Mouse (Mus musculus): Measurements from ENCODE around the gene Pex14. TPM values are rescaled to one million over a fixed set of nuclear protein-coding genes. Genes with fewer than 3 reads are reported as not detected.
A peak's percentile ranks its signal among the peaks of the same experiment; 100 is the strongest.

The Pex14 gene
- total RNA-seq (2021), result 10 to 100 TPM; 19.4 to 20.5 TPM
- long read RNA-seq, experiment 1, transcript Pex14-201 (9 exons, 2,006 nt), result major isoform, 56 of 64 reads
- long read RNA-seq, experiment 1, partial matches to known transcripts, result 3 of 64 reads
- long read RNA-seq, experiment 1, other reads (novel, unspliced or antisense), result 5 of 64 reads
- long read RNA-seq, experiment 2, transcript Pex14-201 (9 exons, 2,006 nt), result major isoform, 59 of 67 reads
- long read RNA-seq, experiment 2, partial matches to known transcripts, result 0 of 67 reads
- long read RNA-seq, experiment 2, other reads (novel, unspliced or antisense), result 8 of 67 reads

GRCm38 (mm10) chr4:149099369-149100017 lies at the start of gene Pex14:
Pex14 (minus strand) TSS chr4:149099876.
- peak; percentile 92 for DNase-seq
- intact Hi-C loops (cut with DNase I; ENCODE audit: low total_unique reads), result no loop called here

GRCm38 (mm10) chr4:149149196-149149595 lies 49.5 kb upstream of the Pex14 start:
- DNase-seq, result no peak
- intact Hi-C loops (cut with DNase I; ENCODE audit: low total_unique reads), result loop anchor here (5.0 to 10.0 kb wide), 2 partner anchors 33 to 456 kb away; no protein-coding TSS in a partner anchor

GRCm38 (mm10) chr4:149148084-149148483 lies 48.4 kb upstream of the Pex14 start:
- DNase-seq, result no peak
- intact Hi-C loops (cut with DNase I; ENCODE audit: low total_unique reads), result loop anchor here (5.0 to 10.0 kb wide), 2 partner anchors 34 to 457 kb away; no protein-coding TSS in a partner anchor

GRCm38 (mm10) chr4:149147528-149147927 lies 47.9 kb upstream of the Pex14 start:
- no peak for DNase-seq
- intact Hi-C loops (cut with DNase I; ENCODE audit: low total_unique reads), result loop anchor here (5.0 to 10.0 kb wide), 2 partner anchors 35 to 457 kb away; no protein-coding TSS in a partner anchor

GRCm38 (mm10) chr4:149145151-149145550 lies 45.5 kb upstream of the Pex14 start:
- DNase-seq, result no peak
- intact Hi-C loops (cut with DNase I; ENCODE audit: low total_unique reads), result loop anchor here (5.0 to 10.0 kb wide), 2 partner anchors 37 to 460 kb away; no protein-coding TSS in a partner anchor

GRCm38 (mm10) chr4:149144459-149144858 lies 44.8 kb upstream of the Pex14 start:
- peak; percentile 77 for DNase-seq
- intact Hi-C loops (cut with DNase I; ENCODE audit: low total_unique reads), result loop anchor here (10.0 kb wide), 1 partner anchor 460 kb away; no protein-coding TSS in a partner anchor

- DNase-seq, result no peak
- intact Hi-C loops (cut with DNase I; ENCODE audit: low total_unique reads), result loop anchor here (10.0 kb wide), 1 partner anchor 461 kb away; no protein-coding TSS in a partner anchor
These were observed 43.9 kb upstream of the Pex14 start for GRCm38 (mm10) chr4:149143594-149143993.

GRCm38 (mm10) chr4:149138515-149138914 lies 38.8 kb upstream of the Pex14 start:
- DNase-seq, result no peak
- intact Hi-C loops (cut with DNase I; ENCODE audit: low total_unique reads), result no loop called here

- intact Hi-C loops (cut with DNase I; ENCODE audit: low total_unique reads), result no loop called here
- DNase-seq, result peak; percentile 91
These were observed 37.5 kb upstream of the Pex14 start, which contains the start of gene Cenps for GRCm38 (mm10) chr4:149136982-149137770. Cenps (minus strand) TSS chr4:149137629.

GRCm38 (mm10) chr4:149136116-149136850 lies 36.6 kb upstream of the Pex14 start:
- no peak for DNase-seq
- intact Hi-C loops (cut with DNase I; ENCODE audit: low total_unique reads), result no loop called here

GRCm38 (mm10) chr4:149133395-149133794 lies 33.7 kb upstream of the Pex14 start:
- intact Hi-C loops (cut with DNase I; ENCODE audit: low total_unique reads), result no loop called here
- no peak for DNase-seq

GRCm38 (mm10) chr4:149131789-149132565 lies 32.3 kb upstream of the Pex14 start:
- intact Hi-C loops (cut with DNase I; ENCODE audit: low total_unique reads), result no loop called here
- no peak for DNase-seq

- intact Hi-C loops (cut with DNase I; ENCODE audit: low total_unique reads), result no loop called here
- no peak for DNase-seq
These were observed 31.5 kb upstream of the Pex14 start for GRCm38 (mm10) chr4:149131021-149131752.

GRCm38 (mm10) chr4:149128467-149128866 lies 28.8 kb upstream of the Pex14 start:
- DNase-seq, result no peak
- intact Hi-C loops (cut with DNase I; ENCODE audit: low total_unique reads), result no loop called here

- intact Hi-C loops (cut with DNase I; ENCODE audit: low total_unique reads), result no loop called here
- no peak for DNase-seq
These were observed 27.0 kb upstream of the Pex14 start, which contains the start of gene Cort for GRCm38 (mm10) chr4:149126663-149127062. Cort (minus strand) TSS chr4:149126763.

- intact Hi-C loops (cut with DNase I; ENCODE audit: low total_unique reads), result no loop called here
- no peak for DNase-seq
These were observed 26.4 kb upstream of the Pex14 start for GRCm38 (mm10) chr4:149126115-149126509.

- DNase-seq, result no peak
- intact Hi-C loops (cut with DNase I; ENCODE audit: low total_unique reads), result no loop called here
These were observed 25.9 kb upstream of the Pex14 start for GRCm38 (mm10) chr4:149125341-149126114.

Measured in gastrocnemius, postnatal 14 days (tissue).